Mouse (Mus musculus): ENCODE measurements at regions not wholly inside any gene's neighbourhood (a gene's known extent, or its start where the extent isn't known, plus 50 kb on each side); places are given as distances from the start of the nearest gene placed in this dataset.

DNA sequence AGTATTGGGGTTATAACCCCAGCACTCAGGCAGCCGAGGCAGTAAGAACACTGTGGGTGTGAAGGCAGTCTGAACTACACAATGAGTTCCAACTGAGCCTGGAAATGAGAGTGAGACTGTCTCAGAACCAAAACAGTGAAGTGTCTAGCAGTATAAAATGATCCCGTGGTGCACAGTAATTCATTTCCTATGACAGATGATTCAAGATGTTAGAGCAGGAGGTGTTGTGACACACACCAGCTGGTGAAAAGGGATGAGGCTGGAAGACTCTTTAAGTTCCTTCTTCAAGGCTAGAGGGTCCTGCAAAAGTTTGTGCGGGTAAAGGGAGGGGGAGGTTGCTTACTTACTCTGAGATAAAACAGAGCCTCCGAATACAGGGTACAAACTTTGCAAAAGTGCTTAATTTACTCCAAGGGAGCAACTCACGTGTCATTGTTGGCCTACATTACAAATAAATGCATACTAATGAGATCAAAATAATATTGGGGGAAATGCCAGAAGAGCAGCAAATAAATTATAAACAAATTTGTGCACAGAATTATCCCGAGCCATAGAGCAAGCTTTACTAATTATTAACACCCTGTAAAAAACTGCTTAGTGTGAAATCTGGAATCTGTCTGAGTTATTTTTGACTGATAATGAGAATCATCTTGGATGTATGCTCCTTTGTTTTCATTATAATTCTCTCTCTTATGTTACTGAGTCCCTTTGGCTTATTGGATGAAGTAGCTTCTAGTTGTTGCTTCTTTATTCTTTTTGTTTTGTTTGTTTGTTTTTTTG, 382.0 kb upstream of the Zic4 start:
- no peak overlapping the region for H3K4me3 ChIP-seq
- H3K4me1 ChIP-seq (replicated peaks) = no peaks in the 10 kb centered on the region
- no peak for DNase-seq (ENCODE audit: low spot score)
- no peak overlapping the region for H3K27ac ChIP-seq
- no peaks in the 10 kb centered on the region for H3K9me3 ChIP-seq
- no peaks in the 10 kb centered on the region for H3K27me3 ChIP-seq (ENCODE audit: insufficient read depth, poor library complexity, severe bottlenecking)
- H3K36me3 ChIP-seq = no peaks in the 10 kb centered on the region
- 77% methylated on average over 6 of the region's 6 CpGs for WGBS

DNA sequence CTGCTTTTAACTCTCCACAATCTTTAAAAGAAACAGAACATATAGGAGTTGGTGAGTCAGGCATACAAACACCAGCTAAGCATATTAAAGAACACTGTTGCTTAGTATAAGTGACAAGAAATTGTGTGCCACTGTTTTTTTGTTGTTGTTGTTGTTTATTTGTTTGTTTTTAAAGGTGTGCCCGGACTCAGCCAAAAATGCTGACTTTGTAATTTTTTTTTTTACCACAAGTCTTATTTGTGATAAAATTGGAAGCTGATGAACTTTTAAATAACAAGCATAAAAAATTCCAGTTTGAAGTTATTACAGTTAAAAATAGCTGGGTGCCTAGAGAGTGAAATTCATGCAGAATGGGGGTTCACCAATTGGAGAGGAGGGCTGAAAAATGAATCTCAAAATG, 363.0 kb upstream of the Zic4 start:
- WGBS = 93% methylated on average over 1 of the region's 1 CpGs
- DNase-seq (ENCODE audit: low spot score) = no peak

DNA sequence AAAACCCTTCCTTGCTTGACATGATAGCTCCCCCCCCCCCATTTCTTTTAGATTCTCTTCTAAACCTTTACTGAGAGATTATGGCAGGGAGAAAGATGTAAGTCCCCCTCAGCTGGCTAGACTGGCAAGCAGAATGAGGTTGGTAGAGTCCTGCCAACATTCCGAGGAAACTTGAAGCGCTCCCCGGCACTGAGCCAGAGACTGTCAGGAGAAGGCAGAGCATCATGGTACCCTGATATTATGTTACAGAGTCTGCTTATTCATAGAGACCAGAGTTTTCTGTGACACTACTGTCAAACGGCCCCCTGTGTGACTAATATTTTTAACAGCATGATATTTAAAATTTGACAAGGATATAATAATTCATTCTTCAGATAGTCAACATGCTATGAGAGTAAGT, 358.0 kb upstream of the Zic4 start:
- DNase-seq (ENCODE audit: low spot score) = peak; percentile 2
- 82% methylated on average over 4 of the region's 4 CpGs for WGBS
- Histone ChIP-seq H3K27me3 (ENCODE audit: insufficient read depth, poor library complexity, severe bottlenecking) (no peaks in the 10 kb centered on the region), H3K9me3 (no peaks in the 10 kb centered on the region), H3K36me3 (no peaks in the 10 kb centered on the region), H3K27ac (no peak overlapping the region), H3K4me1 (replicated peaks) (no peaks in the 10 kb centered on the region), H3K4me3 (no peak overlapping the region)

More for the DNA sequence above, 363.0 kb upstream of the Zic4 start:
- no peaks in the 10 kb centered on the region for H3K9me3 ChIP-seq
- no peaks in the 10 kb centered on the region for H3K36me3 ChIP-seq
- no peak overlapping the region for H3K27ac ChIP-seq
- no peak overlapping the region for H3K4me3 ChIP-seq
- no peaks in the 10 kb centered on the region for H3K27me3 ChIP-seq (ENCODE audit: insufficient read depth, poor library complexity, severe bottlenecking)
- no peaks in the 10 kb centered on the region for H3K4me1 ChIP-seq (replicated peaks)

DNA sequence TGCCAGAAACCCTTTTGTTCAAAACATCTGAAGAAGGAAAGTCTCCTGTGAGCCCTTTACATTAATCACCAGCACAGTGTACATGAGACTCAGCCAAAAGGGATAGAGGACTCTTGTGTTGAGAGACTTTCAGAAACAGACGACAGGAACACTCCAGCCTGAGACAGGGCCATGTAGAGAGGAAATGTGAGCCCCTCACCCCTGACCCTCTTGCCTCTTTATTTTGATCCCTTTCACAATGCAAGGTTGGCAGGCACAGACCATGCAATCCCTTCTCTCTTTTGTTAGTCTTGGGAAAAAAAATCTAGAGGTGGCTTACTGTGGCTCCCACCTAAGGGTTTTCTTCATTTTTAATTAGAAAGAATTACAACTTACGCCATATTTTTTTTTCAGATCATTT, 321.7 kb upstream of the Zic4 start:
- DNase-seq (ENCODE audit: low spot score) = peak; percentile 48
- no peak overlapping the region for H3K4me3 ChIP-seq
- WGBS = 19% methylated on average over 2 of the region's 2 CpGs
- H3K9me3 ChIP-seq = no peaks in the 10 kb centered on the region
- no peak overlapping the region for H3K27ac ChIP-seq
- no peaks in the 10 kb centered on the region for H3K36me3 ChIP-seq
- H3K27me3 ChIP-seq (ENCODE audit: insufficient read depth, poor library complexity, severe bottlenecking) = no peaks in the 10 kb centered on the region
- peaks cover 7% of the 10 kb centered on the region for H3K4me1 ChIP-seq (replicated peaks)

DNA sequence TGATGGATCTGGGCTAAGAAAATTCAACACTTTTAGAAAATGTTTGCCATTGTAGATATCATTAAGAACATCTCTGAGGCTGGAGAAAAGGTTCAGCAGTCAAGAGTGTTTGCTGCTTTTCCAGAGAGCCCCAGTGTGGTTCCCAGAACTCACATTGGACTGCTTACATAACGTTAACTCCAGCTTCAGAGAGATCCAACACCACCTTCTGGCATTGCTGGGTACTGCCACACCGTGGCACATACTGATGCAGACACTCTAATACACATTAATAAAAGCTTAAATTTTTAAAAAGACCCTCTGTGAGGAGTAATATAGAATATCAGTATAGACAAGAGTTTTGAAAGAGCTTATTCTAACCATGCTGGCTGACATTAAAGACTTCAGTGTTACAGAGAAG, 313.6 kb upstream of the Zic4 start:
- peak; percentile 15 for DNase-seq (ENCODE audit: low spot score)
- 40% methylated on average over 2 of the region's 2 CpGs for WGBS

DNA sequence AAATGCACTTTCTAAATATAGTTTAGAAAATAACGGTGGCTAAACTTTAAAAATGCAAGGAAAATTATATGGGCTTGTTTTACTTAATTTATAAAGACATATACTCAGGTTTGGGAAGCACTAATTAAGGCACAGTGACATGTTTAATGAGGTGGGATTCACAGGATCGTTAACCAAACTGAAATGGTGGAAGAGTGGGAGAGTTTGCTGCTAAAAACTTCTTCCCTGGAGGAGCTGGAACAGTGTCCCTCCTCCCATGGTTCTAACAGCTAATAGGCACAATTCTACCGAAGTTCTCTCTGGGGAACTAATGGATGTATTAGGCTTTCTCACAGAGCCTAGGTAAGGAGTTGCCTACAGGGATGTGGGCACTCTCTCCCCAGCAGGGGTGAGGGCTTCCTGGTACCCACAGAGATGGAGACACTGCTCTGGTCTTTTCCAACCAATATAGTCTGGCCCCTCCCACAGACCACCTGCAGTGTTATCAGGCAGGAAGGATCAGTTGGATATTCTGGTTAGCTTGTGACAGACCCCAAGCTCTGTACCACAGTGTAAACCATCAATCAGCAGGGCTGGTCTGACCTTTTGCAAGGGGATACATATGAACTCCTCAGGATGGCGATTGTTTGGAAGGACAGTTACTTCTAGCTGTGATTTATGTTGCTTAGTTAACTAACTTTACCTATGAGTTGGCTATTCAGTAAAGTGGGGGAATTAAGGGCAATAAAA, 309.0 kb upstream of the Zic4 start:
- 71% methylated on average over 4 of the region's 4 CpGs for WGBS
- no peak for DNase-seq (ENCODE audit: low spot score)
- no peak overlapping the region for H3K27ac ChIP-seq

More for the DNA sequence above, 313.6 kb upstream of the Zic4 start:
- Histone ChIP-seq H3K4me3 (no peak overlapping the region), H3K36me3 (no peaks in the 10 kb centered on the region), H3K9me3 (no peaks in the 10 kb centered on the region), H3K27me3 (ENCODE audit: insufficient read depth, poor library complexity, severe bottlenecking) (no peaks in the 10 kb centered on the region), H3K4me1 (replicated peaks) (no peaks in the 10 kb centered on the region), H3K27ac (no peak overlapping the region)

DNA sequence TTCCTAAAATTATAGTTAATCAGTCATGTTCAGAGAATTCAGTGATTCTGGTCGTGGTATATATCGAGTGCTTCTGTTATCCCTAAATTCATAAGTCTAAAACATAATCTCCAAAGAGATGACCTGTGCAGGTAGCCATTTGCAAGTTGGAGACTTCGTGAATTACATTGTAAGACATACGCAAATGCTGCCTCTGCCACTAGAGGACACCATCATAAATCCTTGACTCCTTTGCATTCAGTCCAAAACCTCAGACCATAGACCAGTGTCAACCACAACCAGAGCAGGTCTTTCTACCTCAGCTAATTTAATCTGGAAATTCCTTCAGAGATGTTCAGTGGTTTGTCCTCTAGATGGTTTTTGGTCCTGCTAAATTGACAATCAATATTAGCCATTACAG, 302.8 kb upstream of the Zic4 start:
- 77% methylated on average over 4 of the region's 4 CpGs for WGBS
- no peaks in the 10 kb centered on the region for H3K27me3 ChIP-seq (ENCODE audit: insufficient read depth, poor library complexity, severe bottlenecking)
- DNase-seq (ENCODE audit: low spot score) = no peak
- H3K27ac ChIP-seq = no peak overlapping the region
- no peak overlapping the region for H3K4me3 ChIP-seq
- no peaks in the 10 kb centered on the region for H3K9me3 ChIP-seq
- H3K36me3 ChIP-seq = no peaks in the 10 kb centered on the region
- peaks cover 5% of the 10 kb centered on the region; the same call in 1 of the 2 replicates for H3K4me1 ChIP-seq (replicated peaks)

More for the DNA sequence above, 309.0 kb upstream of the Zic4 start:
- no peaks in the 10 kb centered on the region for H3K36me3 ChIP-seq
- H3K9me3 ChIP-seq = no peaks in the 10 kb centered on the region
- H3K27me3 ChIP-seq (ENCODE audit: insufficient read depth, poor library complexity, severe bottlenecking) = no peaks in the 10 kb centered on the region
- no peaks in the 10 kb centered on the region for H3K4me1 ChIP-seq (replicated peaks)
- H3K4me3 ChIP-seq = no peak overlapping the region

DNA sequence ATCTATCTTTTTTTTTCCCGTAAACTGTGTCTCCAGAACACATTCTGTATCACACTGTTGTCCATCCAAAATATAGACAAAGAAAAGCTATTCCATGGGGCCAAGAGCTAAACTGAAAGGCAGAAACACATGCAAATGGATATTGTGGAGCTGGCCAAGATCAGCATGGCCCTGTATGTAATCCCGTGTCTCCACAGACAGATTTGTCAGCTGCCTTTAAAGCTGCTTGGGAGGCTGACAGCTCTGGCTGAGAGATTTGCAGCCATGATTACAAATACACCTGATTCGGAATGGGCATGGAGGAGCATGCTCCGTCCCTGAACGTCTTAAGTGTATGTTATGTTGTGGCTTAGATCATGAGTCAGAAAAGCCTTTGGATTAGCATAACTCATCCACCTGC, 292.7 kb upstream of the Zic4 start:
- Histone ChIP-seq H3K36me3 (no peaks in the 10 kb centered on the region), H3K4me1 (replicated peaks) (no peaks in the 10 kb centered on the region), H3K27me3 (ENCODE audit: insufficient read depth, poor library complexity, severe bottlenecking) (no peaks in the 10 kb centered on the region), H3K4me3 (no peak overlapping the region), H3K9me3 (no peaks in the 10 kb centered on the region), H3K27ac (no peak overlapping the region)
- 84% methylated on average over 5 of the region's 5 CpGs for WGBS
- no peak for DNase-seq (ENCODE audit: low spot score)

DNA sequence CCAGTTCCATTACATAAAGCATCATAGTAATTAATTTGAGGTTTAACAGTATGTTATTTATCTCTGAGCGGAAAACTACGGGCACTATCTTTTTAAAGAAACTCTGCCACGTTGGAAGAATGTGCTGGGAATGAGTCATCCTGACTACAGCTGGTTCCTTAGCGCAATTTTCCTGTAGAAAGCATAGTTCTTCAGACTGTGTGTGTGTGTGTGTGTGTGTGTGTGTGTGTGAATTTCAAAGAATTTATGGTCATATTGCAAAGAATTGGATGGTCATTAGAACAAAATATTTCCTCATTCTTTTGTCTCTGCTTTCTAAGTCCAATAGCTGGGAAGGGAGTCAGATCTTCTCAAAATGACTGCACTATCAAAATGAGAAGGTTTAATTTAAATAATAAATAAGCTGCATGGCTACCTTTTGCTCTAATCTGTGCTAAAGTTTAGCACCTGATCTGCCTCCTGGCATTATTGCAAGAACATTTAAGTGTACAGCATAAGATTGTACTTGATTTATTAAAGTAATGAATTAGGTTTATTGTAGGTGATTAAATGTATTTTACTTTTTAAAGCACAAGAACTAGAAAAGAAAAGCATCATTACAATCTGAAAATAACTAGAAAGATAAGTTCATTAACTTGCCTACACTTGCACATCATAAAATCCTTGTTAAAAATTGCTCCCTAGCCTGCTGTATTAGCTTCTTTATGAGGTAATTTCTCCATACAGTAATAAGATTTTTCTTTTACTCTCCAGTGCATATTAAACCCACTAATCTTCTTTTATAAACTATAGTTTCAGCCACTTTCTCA, 288.6 kb upstream of the Zic4 start:
- WGBS = 83% methylated on average over 4 of the region's 4 CpGs
- H3K36me3 ChIP-seq = no peaks in the 10 kb centered on the region
- H3K27ac ChIP-seq = no peak overlapping the region
- no peaks in the 10 kb centered on the region for H3K9me3 ChIP-seq
- H3K4me1 ChIP-seq (replicated peaks) = no peaks in the 10 kb centered on the region
- no peak overlapping the region for H3K4me3 ChIP-seq
- no peak for DNase-seq (ENCODE audit: low spot score)
- no peaks in the 10 kb centered on the region for H3K27me3 ChIP-seq (ENCODE audit: insufficient read depth, poor library complexity, severe bottlenecking)

DNA sequence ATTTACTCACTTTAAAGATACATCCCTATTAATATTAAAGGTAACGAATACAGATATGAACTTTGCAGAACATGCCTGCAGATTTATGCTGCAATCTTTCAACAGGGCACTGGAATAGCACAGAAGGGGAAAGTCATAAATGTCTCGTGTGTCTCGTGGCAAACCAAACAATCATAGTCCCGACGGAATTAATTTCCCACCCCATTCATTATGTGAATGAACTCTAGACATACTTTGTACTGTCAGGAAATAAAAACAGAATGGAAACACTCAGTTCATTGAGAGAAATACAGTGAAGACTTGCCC, 288.1 kb upstream of the Zic4 start:
- 80% methylated on average over 5 of the region's 5 CpGs for WGBS
- Histone ChIP-seq H3K4me3 (no peak overlapping the region), H3K4me1 (replicated peaks) (no peaks in the 10 kb centered on the region), H3K36me3 (no peaks in the 10 kb centered on the region), H3K9me3 (no peaks in the 10 kb centered on the region), H3K27me3 (ENCODE audit: insufficient read depth, poor library complexity, severe bottlenecking) (no peaks in the 10 kb centered on the region), H3K27ac (no peak overlapping the region)
- no peak for DNase-seq (ENCODE audit: low spot score)

DNA sequence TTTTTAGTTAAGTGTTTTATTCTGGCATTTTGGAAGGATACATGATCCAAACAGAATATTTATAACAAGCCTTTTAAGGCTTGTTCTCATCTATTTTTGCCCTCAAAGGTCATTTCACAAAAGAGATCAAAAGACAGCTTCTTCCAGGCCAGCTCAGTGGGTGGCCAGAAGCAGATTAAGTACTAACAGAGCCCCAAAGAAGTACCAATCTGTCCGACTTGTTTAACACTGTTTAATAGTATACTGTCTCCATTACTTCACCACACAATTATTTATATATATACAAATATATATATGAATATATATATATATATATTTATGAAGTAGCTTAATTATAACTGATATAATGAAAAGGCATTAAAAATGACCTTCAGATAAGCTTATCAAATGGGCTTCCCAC, 284.7 kb upstream of the Zic4 start:
- H3K27me3 ChIP-seq (ENCODE audit: insufficient read depth, poor library complexity, severe bottlenecking) = no peaks in the 10 kb centered on the region
- no peak overlapping the region for H3K27ac ChIP-seq
- no peak for DNase-seq (ENCODE audit: low spot score)
- H3K9me3 ChIP-seq = no peaks in the 10 kb centered on the region
- no peaks in the 10 kb centered on the region for H3K36me3 ChIP-seq
- no peak overlapping the region for H3K4me3 ChIP-seq
- WGBS = 26% methylated on average over 1 of the region's 1 CpGs
- no peaks in the 10 kb centered on the region for H3K4me1 ChIP-seq (replicated peaks)

DNA sequence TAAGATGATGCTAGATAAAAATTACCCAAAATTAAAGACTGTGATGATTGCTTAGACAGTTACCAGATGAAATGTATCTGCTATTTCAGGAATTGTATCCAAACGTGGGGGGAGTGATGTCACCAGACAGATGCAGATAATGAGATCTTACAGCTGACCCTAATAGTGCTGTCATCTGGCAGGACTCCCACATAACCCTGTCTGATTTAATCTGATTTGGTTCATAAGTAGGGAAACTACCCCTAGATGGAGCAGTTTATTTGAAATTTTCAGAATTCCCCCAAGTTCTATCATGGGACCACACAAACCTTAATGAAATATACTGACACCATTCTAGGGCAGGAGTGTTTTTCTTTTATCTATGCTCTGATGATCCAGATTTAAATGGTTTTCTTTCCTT, 278.4 kb upstream of the Zic4 start:
- 60% methylated on average over 1 of the region's 1 CpGs for whole genome bisulfite sequencing

DNA sequence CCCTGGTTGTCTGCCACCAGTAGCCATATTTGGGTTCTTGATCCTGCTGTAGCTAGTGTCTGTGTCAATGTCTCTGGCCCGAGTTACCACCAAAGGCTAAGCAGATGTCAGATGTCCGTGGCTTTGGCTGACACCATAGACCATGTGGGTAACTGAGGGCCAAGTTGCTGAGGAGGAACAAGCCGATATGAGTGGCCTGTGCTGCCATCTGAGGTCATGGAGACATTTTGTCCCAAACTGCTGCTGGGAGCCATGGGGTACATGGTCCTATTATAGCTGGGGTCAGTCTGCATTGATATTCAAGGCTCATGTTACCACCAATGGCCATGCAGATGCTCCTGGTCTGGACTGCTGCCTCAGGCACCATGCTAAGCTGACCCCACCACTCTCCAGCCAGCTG, 276.3 kb upstream of the Zic4 start:
- H3K4me1 ChIP-seq (replicated peaks) = no peaks in the 10 kb centered on the region
- H3K9me3 ChIP-seq = no peaks in the 10 kb centered on the region
- no peaks in the 10 kb centered on the region for H3K36me3 ChIP-seq
- 88% methylated on average over 3 of the region's 3 CpGs for whole genome bisulfite sequencing
- H3K4me3 ChIP-seq = no peak overlapping the region
- DNase-seq (ENCODE audit: low spot score) = no peak
- H3K27me3 ChIP-seq (ENCODE audit: insufficient read depth, poor library complexity, severe bottlenecking) = no peaks in the 10 kb centered on the region
- no peak overlapping the region for H3K27ac ChIP-seq

More for the DNA sequence above, 278.4 kb upstream of the Zic4 start:
- Histone ChIP-seq H3K27ac (no peak overlapping the region), H3K4me3 (no peak overlapping the region), H3K36me3 (no peaks in the 10 kb centered on the region), H3K27me3 (ENCODE audit: insufficient read depth, poor library complexity, severe bottlenecking) (no peaks in the 10 kb centered on the region), H3K4me1 (replicated peaks) (no peaks in the 10 kb centered on the region), H3K9me3 (no peaks in the 10 kb centered on the region)
- no peak for DNase-seq (ENCODE audit: low spot score)
